Mouse (Mus musculus): Measurements from ENCODE around the gene Myrip.

DNA sequence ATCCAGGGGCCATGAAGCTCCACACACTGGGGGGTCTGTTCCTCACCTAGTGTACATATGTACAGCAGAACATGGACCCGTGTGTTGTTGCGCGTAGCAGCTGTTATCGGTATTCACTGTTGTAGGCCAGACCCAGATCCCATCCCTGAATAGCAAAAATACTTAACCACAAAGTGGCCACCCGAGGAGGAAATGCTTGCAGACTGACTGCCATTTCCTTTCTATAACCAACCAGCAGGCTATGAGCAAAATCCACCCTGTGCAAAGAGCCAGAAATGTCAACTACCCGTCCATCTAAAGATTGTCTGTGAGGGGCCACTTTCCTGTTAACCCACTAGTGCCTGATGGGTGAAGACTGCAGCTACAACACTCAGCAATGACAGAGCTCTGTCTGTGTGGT lies 126.9 kb downstream of the Myrip start:
- TF ChIP-seq CTCF (conservative IDR thresholded peaks at IDR 0.05; ENCODE audit: insufficient read depth, insufficient read length, low read depth, low read length) (no peak), POLR2A (IDR thresholded peaks at IDR 0.05; ENCODE audit: low read depth, low read length) (no peak)
